Mouse (Mus musculus) gastrocnemius, postnatal 25 days (tissue): Measurements from ENCODE around the gene Tmem214. TPM values are rescaled to one million over a fixed set of nuclear protein-coding genes. Genes with fewer than 3 reads are reported as not detected.
A peak's percentile ranks its signal among the peaks of the same experiment; 100 is the strongest.

Source experiments
- DNase-seq: peaks from one replicate; pipeline ENCODE4 v3.0.0; 2022
- total RNA-seq, 2 experiments: library from RNA; stranded (reverse); gene quantifications; 1 replicate in 1 of 2; 2 replicates in 1 of 2; pipeline ENCODE4 v1.2.3; 2021

Tmem214 gene
- total RNA-seq, 2 experiments from 2014 or later = 25.2 to 35.0 TPM

DNA sequence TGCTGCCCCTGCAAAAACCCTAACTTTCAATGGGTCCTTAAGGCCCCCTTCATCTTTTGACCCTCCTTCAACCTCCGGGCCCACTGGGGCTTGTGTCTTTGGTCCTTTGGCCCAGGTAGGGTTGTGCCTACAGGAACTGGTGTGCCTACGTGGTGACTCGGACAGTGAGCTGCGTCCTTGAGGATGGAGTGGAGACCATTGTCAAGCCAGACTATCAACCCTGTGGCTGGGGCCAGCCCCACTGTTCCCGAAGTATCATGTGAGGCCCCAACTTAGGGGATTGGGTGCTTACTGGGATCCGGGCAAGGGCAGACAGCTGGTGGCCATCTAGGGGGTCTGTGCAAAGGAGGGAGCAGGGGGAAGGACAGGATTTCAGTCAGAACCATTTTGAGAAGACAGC is 47.0 kb downstream of the Tmem214 start:
- DNase-seq = no peak

DNA sequence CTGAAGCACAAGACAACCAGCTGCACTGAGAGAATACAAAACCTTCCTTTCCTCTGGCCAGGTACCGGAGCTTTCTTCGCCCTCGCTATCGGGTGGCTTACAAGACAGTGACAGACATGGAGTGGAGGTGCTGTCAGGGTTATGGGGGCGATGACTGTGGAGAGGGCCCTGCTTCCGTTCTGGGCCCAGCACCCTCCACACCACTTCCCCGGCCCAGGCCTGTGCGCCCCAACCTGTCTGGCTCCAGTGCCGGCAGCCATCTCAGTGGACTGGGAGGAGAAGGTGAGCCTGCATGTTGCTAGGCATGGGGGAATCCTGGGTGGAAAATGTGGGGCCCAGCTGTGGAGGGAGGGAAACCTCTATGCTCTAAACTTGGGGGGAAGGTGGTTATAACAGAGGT is 47.6 kb downstream of the Tmem214 start:
- DNase-seq = no peak

DNA sequence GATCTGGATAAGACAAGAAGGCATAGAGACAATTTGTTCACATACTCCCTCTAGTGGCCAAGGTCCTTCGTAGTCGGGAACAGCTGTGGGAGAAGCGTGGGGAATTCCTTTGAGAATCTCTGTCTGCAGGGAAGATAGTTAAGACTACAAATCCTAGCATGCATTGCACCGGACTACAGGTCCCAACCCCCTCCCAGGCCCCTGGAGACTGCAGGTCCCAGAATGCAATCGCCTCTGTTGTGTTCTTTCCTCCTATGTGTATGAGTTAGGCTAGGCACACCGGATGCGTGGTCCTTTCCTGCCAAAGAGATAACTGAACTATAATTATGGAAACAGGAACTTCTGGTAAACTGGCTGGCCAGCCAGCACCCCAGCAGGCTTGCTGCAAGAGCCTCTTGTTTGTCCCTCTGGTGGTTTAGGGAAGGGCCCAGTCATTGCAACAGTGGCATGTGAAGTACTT is 48.2 kb downstream of the Tmem214 start:
- DNase-seq = peak; percentile 91

DNA sequence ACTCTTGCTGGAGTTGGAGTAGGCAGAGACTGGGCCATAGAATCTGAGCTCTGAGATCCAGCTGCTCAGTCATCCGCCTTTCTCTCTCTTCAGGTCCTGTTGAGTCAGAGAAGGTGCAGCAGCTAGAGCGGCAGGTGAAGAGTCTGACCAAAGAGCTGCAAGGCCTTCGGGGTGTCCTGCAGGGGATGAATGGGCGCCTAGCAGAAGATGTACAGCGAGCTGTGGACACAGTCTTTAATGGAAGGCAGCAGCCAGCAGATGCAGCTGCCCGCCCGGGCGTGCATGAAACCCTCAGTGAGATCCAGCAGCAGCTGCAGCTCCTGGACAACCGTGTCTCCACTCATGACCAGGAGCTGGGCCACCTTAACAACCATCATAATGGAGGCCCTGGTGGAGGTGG is 49.0 kb downstream of the Tmem214 start:
- DNase-seq = no peak

DNA sequence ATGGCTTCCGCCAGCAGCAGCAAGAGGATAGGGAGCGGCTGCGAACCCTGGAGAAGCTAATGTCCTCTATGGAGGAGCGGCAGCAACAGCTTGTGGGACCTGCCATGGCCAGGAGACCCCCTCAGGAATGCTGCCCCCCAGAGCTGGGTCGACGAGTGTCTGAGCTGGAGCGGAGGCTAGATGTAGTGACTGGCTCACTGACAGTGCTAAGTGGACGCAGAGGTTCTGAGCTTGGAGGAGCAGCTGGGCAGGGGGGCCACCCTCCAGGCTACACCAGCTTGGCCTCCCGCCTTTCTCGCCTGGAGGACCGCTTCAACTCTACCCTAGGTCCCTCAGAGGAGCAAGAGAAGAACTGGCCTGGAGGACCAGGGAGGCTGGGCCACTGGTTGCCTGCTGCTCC is 49.5 kb downstream of the Tmem214 start:
- DNase-seq = no peak

GRCm38 (mm10) chr5:30917891-30918670 is 50.3 kb downstream of the Tmem214 start:
- no peak for DNase-seq

DNA sequence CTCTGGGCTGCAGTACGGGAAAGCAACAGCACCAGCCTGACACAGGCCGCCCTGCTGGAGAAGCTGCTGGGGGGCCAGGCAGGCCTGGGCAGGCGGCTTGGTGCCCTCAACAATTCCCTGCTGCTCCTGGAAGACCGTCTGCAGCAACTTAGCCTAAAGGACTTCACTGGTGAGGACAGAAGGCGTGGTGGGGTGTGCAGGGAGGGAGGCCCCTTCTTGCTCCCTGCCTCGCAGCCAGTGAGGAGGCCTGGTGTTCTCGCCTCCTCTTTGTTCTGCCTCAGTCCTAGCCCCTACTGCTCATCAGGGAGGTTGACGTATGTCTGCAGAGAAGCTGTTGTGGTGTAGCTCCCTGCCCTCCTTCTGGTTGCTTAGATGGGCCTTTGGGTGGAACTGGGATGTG is 50.9 kb downstream of the Tmem214 start:
- no peak for DNase-seq

- DNase-seq = no peak
These were observed 52.2 kb downstream of the Tmem214 start for GRCm38 (mm10) chr5:30919831-30920614.

GRCm38 (mm10) chr5:30920621-30921020 is 52.8 kb downstream of the Tmem214 start:
- no peak for DNase-seq

- peak; percentile 83 for DNase-seq
These were observed 53.6 kb downstream of the Tmem214 start, which contains the start of gene Khk for GRCm38 (mm10) chr5:30921256-30922033. Gene Khk, plus strand, starts transcription at chr5:30921431.

DNA sequence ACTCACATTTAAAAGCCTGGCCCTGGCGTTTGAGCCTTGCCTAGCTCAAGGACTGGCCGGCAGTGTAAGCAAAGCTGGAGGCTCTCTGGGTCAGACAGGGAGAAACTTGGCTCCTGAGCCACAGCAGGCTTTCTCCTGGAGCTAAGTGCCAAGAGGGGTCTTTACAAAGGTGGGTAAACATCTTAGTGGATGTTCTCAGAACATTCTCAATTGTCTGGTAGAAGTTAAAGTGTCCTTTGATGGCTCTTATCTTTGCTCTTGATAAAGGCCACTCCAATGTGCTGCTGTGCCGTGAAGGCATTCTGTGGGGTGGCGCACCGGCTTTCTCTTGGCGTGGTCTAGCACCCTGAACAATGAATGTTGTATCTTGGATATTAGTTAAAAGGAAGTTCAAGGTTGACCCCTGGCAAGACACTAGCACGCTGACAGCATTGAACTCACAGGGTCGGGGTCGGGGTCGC is 54.8 kb downstream of the Tmem214 start:
- no peak for DNase-seq

- no peak for DNase-seq
These were observed 55.3 kb downstream of the Tmem214 start for GRCm38 (mm10) chr5:30923119-30923518.

DNA sequence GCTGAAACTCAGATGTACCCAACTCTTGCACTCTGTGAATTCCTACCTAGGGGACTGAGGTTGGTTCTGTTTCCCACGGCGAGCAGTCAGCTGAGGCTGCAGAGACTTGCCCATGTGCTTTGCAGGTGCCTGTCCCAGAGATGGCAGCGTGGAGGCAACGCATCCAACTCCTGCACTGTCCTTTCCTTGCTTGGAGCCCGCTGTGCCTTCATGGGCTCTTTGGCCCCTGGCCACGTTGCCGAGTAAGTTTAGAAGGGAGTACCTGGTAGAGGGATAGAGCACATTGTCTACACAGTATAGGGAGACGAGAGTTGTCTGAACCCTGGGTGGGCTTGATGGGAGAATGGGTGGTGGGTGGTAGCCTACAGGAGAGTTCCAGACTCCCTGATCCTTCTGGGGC is 56.8 kb downstream of the Tmem214 start:
- DNase-seq = no peak

DNA sequence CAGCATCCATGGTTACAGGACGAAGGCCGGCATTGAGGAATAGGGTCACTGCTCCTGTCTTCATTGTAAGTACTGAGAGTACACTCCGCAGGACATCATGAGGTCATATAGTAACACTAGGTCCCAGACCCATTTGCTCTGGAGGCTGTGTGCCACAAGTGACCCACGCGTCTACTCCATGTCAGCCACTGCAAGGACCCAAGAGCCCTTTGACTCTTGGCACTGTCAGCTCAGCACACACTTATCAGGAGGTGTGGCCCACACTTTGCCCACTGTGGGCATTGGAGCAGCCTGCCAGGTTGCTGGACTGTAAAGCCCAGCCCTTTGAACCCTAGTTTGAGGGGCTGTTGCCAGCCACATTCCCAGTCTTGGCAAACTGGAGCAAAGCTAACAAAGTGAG is 57.4 kb downstream of the Tmem214 start:
- no peak for DNase-seq

DNA sequence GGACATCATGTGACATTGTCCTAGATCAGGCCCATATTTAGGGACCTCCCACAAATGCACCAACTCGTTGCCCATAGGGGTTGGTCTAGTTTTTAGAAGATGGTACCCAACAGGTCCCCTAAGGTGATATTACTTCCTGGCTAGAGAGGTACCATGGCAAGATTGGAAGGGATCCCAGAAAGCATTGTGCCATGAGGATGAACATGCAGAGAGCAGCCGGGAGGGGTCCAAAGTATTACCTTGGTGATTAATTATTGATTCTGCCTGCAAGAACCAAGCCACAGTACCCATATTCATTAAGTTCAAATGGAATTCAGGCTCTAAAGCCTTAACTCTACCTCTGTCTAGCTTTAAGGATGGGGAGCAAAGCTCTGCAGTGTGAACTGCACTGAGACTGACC is 58.3 kb downstream of the Tmem214 start:
- DNase-seq = no peak

DNA sequence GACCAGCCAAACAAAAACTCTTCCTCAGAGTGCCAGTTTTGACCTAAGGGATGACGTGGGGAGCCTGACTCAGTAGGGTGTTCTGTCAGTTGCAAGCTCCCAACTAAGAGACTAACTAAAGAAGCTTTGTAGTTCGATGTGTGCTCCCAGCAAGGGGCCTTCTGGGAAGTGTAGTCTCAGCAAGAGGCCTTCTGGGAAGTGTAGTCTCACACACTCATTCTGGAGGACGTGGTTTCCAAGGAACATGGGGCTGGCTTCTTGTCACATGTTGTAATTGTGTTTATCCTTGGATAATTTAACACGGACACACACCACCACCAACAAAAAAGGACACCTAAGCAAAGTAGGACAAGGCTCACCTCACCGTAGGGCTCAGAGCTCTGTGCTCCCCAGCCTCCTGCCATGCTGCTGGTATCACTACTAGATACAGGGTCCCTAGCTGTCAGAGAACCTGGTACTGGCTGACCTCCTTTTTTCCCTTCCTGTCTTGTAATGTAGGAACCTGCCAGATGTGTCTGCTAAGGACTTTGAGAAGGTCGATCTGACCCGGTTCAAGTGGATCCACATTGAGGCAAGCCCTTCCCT is 60.2 kb downstream of the Tmem214 start:
- DNase-seq = no peak

Other genes with a start within 250 kb of the Tmem214 start
- gene Slc35f6, start 220.1 kb upstream of the Tmem214 start, total RNA-seq = 10 to 100 TPM in 1 of 2 experiments, 1 to 10 TPM in 1; 9.5 to 12.0 TPM
- gene Cenpa, start 201.2 kb upstream of the Tmem214 start, total RNA-seq = 1 to 10 TPM; 3.2 to 6.5 TPM
- gene Dpysl5, start 156.4 kb upstream of the Tmem214 start, total RNA-seq = 1 to 10 TPM; 1.0 to 2.0 TPM
- gene Mapre3, start 53.4 kb upstream of the Tmem214 start, total RNA-seq = 10 to 100 TPM; 50.6 to 57.5 TPM
- 1 to 10 TPM; 2.0 to 2.5 TPM for gene Agbl5, start 20.7 kb downstream of the Tmem214 start, total RNA-seq
- gene Ost4, start 39.8 kb downstream of the Tmem214 start, total RNA-seq = 100 to 1,000 TPM; 103 to 117 TPM
- gene Emilin1, start 45.4 kb downstream of the Tmem214 start, total RNA-seq = 10 to 100 TPM in 1 of 2 experiments, 1 to 10 TPM in 1; 9.3 to 10.9 TPM
- gene Khk, start 53.4 kb downstream of the Tmem214 start, total RNA-seq = 10 to 100 TPM; 25.2 to 34.5 TPM
- gene Cgref1, start 77.6 kb downstream of the Tmem214 start, total RNA-seq = 1 to 10 TPM; 3.4 to 4.3 TPM
- gene Preb, start 92.3 kb downstream of the Tmem214 start, total RNA-seq = 10 to 100 TPM; 69.8 to 81.6 TPM
- under 1 TPM; 0.18 to 0.21 TPM for gene Tcf23, start 100.7 kb downstream of the Tmem214 start, total RNA-seq
- 10 to 100 TPM; 41.8 to 44.4 TPM for gene Atraid, start 180.3 kb downstream of the Tmem214 start, total RNA-seq
- 1 to 10 TPM; 2.5 to 3.5 TPM for gene Slc5a6, start 180.9 kb downstream of the Tmem214 start, total RNA-seq
- gene Cad, start 186.8 kb downstream of the Tmem214 start, total RNA-seq = 10 to 100 TPM; 19.3 to 25.1 TPM
- not detected for gene Dnajc5g, start 238.3 kb downstream of the Tmem214 start, total RNA-seq
- under 1 TPM in 1 of 2 experiments, not detected in 1; 0.13 TPM for gene Slc30a3, start 240.2 kb downstream of the Tmem214 start, total RNA-seq
- gene Trim54, start 248.7 kb downstream of the Tmem214 start, total RNA-seq = 100 to 1,000 TPM; 303 to 342 TPM